Mouse (Mus musculus) fibroblast of lung, adult 2 months (primary cell): Measurements from ENCODE around the gene Dnmt3b.
"Not testable (repeated sequence)": the region's sequence is repeated elsewhere in the genome, so short reads cannot be mapped to it uniquely, and the experiment has no call there.

ENCODE experiments used
- DNase-seq: peaks from one replicate; pipeline ENCODE4 v3.0.0-alpha.2; 2011; ENCODE audit warnings: low read depth

Dnmt3b gene

DNA sequence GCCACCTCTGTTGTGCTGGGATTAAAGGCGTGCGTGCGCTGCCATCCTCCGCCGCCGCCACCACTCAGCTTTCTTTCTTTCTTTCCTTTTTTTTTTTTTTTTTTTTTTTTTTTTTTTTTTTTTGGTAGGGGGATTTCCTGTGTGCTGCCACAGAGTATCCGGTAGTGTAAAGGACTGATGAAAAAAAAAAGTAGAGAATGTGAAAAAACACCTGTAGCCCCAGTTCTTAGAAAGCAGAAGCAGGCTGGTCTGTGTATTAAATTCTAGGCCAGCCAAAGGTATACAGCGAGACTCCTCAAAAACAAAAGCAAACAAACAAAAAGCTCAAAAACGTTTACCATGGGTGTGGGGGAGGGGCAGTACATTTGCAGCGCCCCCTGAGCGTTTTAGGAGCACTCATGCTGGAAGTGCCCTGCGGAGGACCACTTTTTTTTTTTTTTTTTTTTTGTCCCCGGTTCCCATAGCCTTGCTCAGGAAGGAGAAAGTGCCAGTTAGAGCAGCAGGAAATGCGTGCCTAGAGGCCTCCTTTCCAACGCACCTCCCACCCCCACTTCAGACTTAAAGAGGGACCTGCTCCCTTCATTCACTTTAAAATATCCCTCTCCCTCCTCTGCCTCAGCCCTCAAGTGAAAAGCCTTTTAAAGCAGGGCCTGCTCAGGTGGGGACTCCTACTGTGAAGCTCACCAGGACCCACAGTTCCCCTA is 10.1 kb upstream of the Dnmt3b start:
- no peak for DNase-seq

DNA sequence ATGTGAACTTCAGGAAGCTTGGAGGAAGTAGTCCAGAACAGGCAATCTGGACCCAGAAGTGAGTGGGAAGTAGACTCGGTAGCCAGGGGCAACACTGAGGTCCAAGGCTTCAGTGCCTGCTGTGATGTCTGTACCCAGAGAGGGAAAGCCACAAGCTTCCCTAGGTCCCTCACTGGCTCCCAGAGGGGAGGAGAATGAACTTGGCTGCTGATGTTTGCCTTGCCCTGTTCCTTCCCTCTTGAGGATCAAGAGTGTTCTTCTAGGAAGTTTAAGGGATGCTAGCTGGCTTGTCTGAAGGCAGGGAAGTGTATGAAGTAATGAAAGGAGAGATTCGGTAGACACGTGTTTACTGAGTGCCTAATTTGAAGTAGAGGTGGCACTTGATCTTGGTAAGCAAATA is 6.8 kb upstream of the Dnmt3b start:
- DNase-seq, result no peak

GRCm38 (mm10) chr2:153642999-153643398 is 6.3 kb upstream of the Dnmt3b start:
- no peak for DNase-seq

- DNase-seq, result no peak
Observed at GRCm38 (mm10) chr2:153648773-153649297, 415 bp upstream of the Dnmt3b start.

- no peak for DNase-seq
Observed at GRCm38 (mm10) chr2:153650014-153650687, 901 bp downstream of the Dnmt3b start.

DNA sequence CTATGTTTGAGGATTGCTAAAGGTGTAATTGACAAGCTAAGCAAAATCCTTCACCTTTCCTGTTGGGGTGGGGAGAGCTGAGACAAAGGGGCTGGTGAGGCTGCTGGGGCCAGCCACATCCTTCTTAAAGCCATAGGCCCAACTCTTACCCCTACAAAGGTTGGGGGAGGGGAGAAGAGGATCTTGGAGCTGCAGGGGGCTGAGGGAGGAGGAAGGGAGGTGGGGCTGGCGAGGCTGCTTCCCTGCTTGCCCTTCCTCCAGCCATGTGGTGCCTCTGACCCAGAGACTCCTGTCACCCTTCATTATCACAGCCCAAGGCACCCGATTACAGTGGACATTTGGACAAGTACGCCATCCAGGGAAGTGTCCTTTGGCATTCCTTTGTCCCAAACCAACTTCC is 2.4 kb downstream of the Dnmt3b start:
- DNase-seq, result no peak

GRCm38 (mm10) chr2:153657659-153658058 is 8.4 kb downstream of the Dnmt3b start:
- DNase-seq, result not testable (repeated sequence)

DNA sequence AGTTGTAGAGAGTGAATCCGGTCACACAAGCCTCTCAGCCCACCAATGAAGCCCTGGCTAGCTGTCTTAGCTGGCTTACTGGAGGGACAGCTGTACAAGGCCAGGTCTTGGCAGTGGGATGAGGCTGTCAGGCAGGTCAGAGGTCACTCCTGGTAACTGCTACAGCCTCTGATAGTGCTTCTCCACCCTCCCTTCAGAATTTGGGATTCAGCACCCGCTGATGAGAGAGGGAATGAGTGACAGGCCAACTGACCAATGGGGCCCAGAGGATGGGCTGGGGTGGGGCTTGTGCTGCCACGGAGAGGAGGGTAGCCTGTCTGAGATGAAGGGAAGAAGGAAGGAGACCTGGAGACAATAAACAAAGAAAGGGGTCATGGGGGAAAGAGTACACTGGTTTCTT is 11.4 kb downstream of the Dnmt3b start:
- DNase-seq, result no peak

- no peak for DNase-seq
Observed at GRCm38 (mm10) chr2:153665401-153665800, 16.2 kb downstream of the Dnmt3b start.

DNA sequence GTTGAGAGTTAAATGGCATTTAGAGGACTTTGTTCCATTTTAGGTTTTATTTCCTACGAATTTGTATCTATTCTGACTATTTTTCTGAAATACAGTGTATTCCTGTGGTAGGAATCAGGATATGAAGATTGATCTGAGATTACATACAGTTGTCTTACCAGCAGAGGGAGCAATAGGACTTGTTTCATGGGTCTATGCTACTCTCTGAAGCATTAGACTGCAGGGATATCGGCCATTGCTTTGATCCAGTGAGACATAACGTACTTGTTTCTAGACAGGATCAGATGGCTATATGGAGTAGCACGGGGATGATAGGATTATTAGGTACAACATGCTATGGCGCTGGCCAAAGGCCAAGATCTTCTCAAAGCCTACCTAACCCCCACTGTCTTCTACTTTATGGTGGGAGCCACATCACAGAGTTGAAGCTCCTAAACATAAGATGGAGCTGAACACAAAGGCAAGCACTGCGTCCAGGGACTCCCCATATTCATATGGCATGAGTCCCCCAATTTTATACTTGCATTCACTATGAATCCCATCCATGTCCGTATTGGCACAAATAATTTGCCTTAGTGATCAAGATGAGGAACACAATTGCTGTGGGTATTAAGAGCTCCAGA is 19.6 kb downstream of the Dnmt3b start:
- no peak for DNase-seq

GRCm38 (mm10) chr2:153670111-153670510 is 20.9 kb downstream of the Dnmt3b start:
- DNase-seq, result no peak

DNA sequence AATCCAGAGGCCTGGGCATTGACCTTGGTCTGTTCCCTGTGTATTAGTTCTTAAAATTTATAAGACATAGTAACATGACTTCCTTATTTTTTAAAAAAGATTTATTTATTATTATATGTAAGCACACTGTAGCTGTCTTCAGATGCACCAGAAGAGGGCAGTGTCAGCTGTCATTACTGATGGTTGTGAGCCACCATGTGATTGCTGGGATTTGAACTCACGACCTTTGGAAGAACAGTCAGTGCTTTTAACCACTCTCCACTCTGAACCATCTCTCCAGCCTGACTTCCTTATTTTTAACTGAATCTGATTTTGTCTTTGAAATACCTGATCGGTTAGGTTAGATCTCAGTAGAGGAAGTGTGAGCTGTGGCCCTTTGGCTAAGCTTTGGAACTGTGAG is 23.4 kb downstream of the Dnmt3b start:
- no peak for DNase-seq

GRCm38 (mm10) chr2:153675364-153675763 is 26.1 kb downstream of the Dnmt3b start:
- DNase-seq, result not testable (repeated sequence)

DNA sequence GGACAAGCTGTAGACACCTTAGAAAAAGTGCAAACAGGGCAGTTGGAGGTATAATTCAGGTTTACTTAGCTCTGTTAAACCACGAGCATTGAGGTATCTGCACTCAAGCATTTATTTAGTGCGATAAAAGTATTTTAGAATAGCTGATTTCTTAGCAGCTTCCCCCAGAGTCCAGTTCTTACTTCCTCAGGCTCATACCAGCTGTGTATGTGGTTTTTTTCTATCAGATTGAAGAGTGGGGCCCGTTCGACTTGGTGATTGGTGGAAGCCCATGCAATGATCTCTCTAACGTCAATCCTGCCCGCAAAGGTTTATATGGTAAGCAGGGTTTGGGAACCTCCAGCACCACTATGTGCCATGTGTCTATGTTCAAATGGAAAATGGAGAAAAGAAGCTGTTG is 27.7 kb downstream of the Dnmt3b start:
- DNase-seq, result no peak

DNA sequence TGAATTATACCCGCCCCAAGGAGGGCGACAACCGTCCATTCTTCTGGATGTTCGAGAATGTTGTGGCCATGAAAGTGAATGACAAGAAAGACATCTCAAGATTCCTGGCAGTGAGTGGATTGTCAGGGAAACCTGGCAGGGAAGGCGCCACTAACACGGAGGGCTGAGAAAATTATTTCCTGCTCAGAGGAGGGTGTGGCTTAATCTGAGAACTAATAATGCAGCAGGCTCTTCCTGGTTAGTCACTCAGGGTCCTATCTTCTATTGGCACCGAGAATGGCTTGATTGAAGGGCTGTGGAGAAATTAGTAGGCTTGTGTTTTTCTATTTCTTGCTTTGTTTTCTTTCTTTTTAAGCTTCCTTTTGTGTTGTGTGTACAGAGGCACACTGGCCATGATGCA is 28.3 kb downstream of the Dnmt3b start:
- DNase-seq, result no peak

- DNase-seq, result no peak
Observed at GRCm38 (mm10) chr2:153679959-153680358, 30.7 kb downstream of the Dnmt3b start.

- not testable (repeated sequence) for DNase-seq
Observed at GRCm38 (mm10) chr2:153693413-153693812, 44.2 kb downstream of the Dnmt3b start.

- no peak for DNase-seq
Observed at GRCm38 (mm10) chr2:153694462-153695085, 45.3 kb downstream of the Dnmt3b start.

- no peak for DNase-seq
Observed at GRCm38 (mm10) chr2:153696352-153696751, 47.1 kb downstream of the Dnmt3b start, which contains the start of gene Dnmt3c. TSS of gene Dnmt3c (plus strand) at chr2:153696652.

DNA sequence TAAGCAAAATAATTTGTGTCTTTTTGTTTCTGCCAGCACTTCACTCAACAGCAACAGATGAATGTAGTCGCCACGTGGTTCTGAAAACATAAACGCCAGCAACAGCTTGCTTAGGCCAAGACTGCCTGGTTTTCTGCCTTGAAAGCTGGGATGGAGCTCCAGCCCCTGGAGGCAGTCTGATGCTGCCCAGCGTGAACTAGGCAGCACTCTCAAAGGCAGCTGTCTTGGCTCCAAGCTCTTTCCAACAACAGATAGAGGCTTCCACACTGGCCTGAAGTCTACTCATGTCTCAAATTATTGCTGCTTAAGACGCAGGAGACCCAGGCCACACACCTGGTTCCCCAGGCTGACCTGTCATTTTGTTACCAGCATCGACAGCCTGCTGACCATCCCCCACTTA is 54.1 kb downstream of the Dnmt3b start:
- DNase-seq, result no peak

DNA sequence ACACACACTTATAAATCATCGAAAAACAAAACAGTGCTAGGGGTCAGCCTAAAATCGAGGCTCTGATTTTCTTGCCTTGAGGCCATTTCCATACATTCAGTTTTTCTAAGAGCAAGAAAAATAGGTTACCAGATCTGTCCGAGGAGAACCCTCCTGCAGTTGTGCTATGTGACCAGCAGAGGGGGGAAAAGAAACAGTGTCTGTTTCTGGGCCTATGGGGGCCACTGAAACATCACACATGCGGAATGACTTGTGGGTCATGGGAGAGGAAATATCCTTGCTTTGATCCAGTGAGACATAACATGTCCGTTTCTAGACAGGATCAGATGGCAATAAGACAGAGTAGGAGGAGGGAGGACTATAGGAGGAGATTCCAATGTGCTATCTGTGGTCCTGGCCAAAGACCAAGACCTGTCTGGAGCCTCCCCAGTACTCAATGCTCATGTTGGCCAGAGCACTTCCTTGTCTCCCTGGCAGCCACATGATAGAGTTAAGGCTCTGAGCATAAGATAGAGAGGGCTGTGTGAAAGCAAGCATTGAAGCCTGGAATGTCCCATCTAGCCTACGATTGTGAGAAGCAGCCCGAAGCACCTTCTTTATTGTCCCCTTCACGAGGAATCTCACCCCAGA is 61.6 kb downstream of the Dnmt3b start:
- peak; percentile 15 for DNase-seq

- no peak for DNase-seq
Observed at GRCm38 (mm10) chr2:153712646-153713091, 63.4 kb downstream of the Dnmt3b start.
